Mouse (Mus musculus) spleen, postnatal 14 days (tissue): ENCODE measurements around the gene Gm48552.

Experiments
- DNase-seq, 2 experiments: peaks; one replicate each; pipeline ENCODE4 v3.0.0; 2021 to 2022; ENCODE audit warnings: low spot score in 2 of 2

Gene Gm48552

DNA sequence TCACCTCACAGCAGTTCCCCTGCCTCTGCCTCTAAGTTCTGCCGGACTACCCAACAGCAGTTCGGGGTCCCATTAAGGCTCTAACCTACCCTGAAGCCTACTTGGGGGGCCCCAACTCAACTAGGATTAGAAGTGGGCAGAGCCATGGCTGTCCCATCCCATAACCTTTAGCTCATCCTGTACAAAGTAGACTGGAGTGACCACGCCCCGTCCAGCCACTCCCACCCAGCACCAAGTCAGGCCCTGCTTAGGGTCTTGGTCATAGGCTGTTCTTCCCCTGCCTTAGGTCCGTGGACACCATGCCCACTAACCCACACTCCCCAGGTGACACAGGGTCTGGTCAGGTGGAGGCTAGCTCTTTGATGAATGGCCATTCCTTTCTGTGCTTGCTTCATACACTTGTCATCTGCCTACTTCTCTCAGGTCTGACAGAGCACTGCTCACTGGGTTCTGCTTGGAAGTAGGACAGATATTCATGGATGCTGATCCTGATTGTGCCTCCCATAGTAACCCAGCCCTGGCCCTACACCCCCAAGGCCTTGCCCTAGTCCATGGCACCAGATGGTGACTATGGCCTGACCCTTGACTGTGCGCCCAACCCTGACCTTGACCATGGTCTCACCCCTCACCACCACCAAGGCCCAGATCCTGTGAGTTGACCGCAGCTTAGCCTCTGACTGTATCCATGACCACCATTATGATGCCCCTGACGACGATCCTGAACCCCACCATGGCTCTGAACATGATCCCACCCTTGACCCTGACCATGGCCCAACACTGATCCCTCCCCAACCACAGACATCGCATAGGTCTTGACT is 30.5 kb downstream of the Gm48552 start:
- DNase-seq, result no peak

DNA sequence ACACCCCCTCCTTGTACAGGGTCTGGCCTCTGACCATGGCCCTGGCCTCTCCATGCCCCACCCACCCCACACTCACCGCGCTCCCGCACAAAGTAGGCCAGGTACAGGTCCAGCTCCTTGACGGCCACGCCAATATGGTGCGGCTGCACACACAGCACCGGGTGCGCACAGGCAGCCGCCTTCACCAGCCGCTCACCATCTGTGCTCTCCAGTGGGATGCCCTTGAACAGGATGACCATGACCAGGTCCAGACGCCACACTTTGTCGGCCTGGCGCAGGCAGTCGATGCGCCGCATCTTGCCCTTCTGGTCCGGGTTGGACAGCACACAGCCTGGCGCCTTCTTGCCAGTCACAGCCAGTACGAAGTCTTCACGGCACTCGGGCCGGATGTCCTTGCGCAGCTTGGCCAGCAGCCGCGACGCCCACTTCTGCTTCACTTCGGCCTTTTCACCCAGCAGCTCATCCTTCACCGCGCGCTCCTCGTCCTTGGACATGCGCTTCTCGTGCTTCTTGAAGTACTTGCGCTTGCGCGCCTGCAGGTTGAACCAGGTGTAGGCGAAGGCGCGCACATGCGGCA is 31.5 kb downstream of the Gm48552 start:
- DNase-seq, result no peak

DNA sequence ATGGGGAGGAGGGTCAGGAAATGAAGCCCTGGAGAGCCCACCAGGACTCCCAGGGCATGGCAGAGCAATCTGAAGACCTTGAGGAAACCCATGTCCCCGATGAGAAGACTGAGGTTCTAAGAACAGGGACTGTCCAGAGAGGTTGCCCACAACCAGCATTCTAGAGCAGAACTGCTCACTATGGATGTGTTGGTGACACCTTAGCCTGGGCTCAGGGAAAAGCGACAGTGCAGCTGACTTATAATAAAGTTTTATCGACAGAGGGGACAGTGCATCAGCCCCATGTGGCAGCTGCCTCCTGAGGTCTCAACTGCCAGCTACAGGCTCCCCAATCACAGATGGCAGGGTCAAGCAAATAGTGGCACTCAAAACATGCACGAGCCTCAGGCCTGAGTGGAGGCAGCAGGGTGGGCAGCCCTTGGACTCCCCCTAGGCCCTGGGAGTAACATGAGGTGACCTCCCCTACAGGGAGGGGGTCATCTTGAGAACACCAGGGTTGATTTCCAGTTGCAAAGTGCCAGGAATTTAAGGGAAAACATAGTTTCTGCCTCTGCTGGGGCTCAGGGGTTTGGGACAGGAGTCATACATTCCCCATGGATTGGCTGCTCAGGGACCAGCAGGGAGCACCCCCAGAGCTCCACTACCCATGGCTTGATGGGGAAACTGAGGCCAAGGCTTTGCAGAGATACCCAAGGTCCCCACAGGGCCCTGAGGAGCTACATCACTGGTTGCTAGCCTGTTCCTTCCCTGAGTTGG is 32.4 kb downstream of the Gm48552 start:
- DNase-seq, result peak; percentile 0 to 5

DNA sequence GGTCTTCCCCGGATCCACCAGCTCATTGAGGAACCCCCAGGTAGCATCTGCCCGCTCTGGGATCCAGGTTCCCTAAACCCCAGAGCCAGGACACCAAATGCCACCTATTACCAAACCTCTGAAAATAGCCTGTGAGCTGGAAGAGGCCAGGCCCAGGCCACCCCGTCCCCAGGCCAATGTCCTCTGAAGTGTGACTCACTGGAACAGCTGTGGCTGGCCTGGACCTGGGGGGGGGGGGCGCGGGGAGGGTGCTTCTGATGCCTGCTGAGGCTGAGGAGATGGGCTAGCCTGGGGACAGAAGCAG is 32.9 kb downstream of the Gm48552 start:
- peak in 1 of 2 experiments; percentile 5 for DNase-seq

DNA sequence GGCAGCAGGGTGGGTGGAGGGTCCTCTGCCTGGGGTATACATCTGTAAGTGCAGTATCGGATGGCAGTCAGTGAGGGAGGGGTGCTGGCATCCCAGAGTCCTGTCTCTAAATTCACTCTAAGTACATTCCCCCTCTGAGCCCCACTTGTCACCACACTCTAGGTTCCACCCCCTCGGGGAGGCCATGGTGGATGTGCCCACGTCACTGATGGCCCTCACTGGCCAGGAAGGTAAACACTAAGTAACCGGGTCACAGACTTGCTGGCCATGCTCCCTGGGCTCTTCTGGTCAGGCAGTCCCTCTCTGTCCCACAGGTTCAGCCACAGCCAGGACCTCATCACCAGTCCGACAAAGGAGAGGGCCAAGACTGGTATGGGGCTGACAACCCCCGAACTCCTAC is 33.4 kb downstream of the Gm48552 start:
- peak in 1 of 2 experiments; percentile 1 for DNase-seq

DNA sequence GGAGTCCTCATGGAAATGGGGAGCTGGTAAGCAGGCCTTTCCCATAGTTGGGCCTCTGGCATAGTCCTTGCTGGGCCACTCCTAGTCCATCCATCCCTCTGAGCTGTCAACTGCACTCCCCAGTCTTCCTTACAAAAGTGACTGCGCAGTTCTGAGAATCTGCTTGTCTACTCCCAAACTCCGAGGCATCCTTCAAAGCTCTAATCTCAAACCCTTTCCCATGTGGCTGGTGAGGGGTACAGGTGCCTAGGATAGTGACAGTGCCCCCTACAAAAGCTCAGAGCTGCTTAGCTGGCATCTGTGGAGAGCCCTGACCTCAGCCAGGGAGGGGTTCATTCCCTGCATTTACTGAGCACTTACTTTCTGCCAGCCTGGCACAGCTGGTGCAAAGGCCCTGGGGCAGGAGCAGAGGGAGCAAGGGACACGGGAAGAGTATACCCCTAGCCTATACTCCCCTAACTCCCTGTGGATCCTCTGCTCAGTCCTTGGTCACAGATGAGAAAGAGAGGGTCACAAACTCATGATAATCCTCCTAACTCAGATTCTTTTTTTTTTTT is 33.9 kb downstream of the Gm48552 start:
- DNase-seq, result no peak

DNA sequence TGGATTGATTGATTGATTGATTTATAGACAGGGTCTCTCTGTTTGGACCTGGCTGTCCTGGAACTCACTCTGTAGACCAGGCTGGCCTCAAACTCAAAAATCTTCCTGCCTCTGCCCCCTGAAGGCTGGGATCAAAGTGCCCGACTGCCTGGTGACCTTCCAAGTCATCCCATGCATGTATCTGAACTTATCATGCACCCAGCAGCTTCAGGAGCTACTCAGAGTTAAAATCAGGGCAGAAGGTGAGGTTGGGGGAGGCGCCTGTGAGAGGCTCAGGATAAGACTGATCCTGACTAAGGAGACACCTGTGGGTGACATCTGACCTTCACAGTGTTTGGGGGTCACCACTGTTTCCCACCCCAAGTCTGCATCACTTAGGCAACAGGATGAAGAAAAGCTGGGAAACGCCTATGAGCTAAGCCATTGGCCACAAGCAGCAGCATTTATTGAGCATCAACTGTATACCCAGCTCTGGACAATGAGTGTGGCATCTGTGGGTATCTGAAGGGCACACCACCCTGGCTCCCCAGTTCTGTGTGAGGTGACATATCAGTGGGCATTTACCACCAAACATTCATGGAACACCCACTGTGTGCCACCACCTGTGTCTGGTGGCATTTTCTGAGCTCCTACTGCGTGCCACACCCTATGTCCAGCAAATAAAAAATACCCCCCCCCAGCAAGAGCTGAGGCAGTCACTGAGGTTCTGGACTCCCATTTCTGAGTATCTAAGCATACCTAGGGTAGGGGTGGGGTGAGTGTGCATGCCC is 34.9 kb downstream of the Gm48552 start:
- peak in 1 of 2 experiments; percentile 0 for DNase-seq

DNA sequence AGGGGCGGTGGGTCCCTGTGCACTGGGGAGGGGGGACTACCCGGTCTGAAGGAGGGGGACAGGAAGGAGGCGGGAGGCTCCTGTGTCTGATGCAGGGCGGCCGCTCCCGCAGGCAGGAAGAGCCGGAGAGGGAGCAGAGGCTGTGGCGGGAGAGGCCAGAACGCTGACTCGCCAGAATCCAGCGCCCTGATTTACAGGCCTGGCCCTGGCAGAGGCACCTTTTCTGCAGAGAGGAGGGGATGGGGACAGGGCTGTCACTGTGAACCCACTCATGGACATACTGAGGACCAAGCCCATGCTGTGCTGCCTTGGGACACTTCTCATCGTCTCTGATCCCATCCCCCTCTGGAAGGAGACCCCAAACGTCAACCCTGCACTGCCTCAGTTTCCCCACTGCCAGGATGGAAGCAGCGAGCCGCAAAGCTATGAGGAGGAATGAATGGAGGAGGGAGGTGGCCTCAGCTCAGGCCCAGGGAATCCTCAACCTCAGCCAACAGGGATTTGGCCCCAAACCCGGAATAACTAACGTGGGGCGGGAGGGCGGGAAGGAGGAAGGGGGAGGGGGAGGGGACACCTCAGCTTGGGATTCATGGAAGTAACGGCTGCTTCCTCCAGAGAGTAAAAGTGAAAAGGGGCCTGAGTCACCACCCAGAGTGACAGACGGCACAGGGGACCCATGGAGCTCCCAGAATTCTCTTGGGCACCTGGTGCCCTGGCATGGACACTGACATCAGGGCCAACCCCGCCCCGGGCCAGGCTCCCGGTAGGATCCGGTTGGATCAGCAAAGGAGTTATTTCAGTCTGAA is 35.6 kb downstream of the Gm48552 start:
- DNase-seq, result no peak

DNA sequence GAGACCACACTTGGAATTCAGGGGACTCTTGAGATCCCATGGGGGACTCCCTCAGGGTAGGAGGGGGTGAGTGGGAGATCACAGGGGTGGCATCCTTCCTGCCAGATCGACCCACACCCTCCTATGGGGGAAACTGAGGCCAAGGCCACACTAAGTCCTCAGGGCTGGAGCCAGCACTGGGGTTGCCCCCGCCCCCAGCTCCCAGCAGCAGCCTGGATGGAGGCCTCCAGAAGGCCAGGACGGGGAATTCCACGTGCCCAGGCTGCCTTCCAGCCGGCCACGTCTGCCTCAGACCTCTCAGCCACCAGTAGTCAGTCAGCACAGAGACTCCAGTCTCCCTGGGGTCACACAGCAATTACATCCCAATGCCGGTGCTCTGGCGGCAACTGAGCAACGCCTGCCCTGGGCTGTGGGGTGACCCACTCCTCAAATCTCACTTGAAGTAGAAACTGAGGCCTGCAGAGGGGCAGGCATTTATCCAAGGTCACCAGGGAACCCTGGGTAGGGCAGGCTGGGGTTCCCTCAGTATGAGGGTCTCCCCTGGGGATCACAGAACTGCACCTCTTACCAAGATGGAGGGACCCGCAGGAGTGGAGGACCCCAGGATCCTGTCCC is 36.5 kb downstream of the Gm48552 start:
- DNase-seq, result peak in 1 of 2 experiments; percentile 6

DNA sequence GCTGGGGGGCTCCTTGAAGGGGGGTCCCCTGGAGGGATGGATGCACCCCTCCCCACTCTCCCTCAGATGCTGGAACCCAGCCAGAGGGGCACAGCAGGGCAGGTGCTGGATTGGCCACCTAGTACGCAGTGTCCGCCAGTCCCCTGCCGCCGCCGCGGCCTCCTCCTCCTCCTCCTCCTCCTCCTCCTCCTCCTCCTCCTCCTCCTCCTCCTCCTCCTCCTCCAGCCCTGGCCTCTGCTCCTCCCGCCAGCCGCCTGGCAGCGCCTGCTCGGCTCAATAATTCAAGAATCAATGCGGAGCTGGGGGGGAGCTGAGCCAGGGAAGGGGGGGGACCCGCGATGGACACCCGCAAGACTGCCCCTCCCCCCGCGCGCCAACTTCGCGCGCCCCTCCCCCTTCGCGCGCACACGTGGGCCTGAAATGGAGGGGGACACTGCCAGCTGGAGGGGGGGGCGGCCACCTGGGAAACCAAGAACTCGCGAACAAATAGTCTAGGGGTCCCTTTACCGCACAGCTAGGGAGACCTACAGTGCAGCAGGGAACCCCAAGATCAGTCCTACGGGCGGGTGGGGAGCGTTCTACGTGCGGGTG is 37.4 kb downstream of the Gm48552 start:
- DNase-seq, result no peak

DNA sequence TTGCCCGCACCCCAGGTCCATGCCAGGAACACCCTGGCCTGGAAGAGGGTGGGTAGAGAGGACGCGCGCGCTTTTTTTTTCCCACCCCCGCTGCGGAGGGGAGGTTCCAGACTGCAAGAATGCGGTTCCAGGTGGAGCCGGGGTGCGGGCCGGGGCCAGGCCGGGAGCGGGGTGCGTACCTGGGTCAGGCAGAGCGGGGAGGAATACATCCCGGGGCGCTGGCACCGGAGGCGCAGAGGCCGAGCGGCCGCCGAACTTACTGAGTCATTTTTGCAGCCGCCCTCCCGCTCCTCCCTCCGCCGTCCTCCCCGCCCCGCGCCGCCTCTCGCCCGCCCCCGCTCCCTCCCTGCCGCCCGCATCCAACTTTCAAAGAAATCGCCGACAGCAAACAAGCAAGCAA is 38.1 kb downstream of the Gm48552 start:
- peak in 1 of 2 experiments; percentile 18 for DNase-seq

DNA sequence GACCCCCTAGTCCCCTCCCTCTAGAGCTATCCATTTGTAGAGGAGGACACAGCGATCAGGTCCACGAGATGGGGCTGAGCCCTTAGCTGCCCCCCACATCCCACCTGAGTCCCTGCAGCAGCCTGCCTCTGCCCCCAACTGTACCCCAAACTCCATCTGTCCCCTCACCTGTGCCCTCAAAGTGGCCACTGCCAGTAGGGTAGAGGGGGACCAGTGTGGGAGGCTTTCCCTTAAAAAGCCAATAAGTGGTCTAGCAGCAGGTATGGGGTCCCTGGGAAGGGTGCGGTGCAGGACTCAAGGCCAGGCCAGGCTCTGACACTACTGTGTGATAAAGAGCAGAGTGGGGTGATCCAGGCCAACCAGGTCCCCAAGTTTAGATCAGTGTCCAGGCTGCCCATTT is 38.5 kb downstream of the Gm48552 start:
- DNase-seq, result no peak

DNA sequence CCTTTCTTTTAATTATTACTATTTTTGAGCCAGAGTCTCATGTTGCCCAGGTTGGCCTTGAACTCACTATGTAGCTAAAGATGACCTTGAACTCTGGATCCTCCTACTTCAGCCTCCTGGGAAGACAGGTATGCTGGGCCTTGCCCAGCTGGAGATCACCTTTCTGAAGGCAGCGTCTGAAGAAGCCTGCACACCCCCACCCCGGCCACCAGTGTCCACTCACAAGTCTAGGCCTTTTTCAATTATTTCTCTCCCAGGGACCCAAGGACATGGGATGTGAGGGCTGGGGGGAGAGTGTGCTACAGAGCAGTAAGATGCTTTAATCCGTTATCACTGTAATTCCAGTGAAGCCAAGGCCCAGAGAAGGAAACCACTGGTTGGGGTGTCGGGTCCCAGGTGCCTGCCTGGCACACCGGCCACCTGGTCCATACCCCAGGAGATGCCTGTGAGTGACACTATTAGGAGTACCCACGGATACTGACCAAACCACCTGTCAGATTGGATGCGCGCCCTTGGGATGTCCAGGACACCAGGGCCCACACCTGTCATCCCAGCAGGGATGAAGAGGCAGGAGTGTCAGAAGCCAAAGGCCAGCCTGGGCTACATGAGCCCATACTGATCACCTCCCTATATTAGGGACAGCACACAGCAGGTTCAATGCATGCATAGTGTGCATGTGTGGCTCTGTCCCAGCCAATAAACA is 39.1 kb downstream of the Gm48552 start:
- DNase-seq, result no peak

DNA sequence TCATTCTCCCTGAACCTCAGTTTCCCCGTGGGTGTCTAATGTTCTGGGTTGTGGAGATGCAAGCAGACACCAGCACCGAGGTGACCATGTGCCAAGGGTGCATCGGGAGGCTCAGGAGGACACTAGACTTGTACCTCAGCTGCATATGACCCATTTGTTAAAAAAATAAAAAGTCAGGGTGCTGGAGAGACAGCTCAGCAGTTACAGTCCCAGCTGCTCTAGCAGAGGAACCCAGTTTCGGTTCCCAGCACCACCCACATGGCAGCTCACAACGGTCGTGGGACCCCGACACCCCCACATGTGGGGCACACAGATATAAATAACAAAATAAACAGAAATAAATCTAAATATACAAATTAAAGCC is 39.7 kb downstream of the Gm48552 start:
- DNase-seq, result no peak

DNA sequence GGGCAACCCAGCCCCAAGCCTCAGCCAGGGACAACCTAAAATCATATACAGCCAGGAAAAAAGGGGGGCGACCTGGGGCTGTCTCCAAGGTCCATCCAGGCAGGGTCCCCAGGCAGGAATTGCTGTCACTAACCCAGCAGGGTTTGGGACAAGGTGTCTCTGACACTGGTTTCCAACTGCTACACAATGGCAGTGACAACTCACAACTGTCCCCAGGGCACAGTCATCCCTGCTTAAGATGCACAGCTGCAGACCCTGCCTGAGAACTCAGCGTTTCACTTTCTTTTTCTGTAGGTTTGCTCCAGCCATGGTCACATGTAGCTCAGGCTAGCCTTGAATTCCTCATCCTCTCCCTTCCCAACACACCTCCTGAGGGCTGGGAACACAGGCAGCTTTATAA is 40.3 kb downstream of the Gm48552 start:
- DNase-seq, result no peak

DNA sequence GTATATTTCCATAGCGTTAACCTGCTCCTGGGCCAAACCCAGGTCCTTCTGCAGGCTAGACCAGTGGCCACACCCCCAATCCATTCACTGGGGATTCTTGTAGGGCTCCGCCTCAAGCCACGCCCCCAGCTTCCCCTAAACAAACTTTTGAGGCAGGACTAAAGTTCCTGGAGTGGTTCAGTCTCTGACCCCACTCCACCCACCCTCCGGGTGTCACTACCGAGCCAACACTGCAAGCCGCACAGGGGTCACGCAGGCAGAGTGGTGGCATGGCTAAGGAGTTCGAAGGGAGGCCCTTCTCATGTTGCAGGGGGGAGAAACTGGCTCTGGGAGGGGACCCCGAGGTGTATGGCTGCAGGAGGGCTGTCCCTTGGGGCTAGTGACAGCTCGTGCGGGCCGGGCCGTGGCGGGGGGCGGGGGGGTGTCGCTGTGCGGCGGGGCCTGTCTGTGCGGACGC is 40.8 kb downstream of the Gm48552 start:
- DNase-seq, result peak; percentile 67 to 73

DNA sequence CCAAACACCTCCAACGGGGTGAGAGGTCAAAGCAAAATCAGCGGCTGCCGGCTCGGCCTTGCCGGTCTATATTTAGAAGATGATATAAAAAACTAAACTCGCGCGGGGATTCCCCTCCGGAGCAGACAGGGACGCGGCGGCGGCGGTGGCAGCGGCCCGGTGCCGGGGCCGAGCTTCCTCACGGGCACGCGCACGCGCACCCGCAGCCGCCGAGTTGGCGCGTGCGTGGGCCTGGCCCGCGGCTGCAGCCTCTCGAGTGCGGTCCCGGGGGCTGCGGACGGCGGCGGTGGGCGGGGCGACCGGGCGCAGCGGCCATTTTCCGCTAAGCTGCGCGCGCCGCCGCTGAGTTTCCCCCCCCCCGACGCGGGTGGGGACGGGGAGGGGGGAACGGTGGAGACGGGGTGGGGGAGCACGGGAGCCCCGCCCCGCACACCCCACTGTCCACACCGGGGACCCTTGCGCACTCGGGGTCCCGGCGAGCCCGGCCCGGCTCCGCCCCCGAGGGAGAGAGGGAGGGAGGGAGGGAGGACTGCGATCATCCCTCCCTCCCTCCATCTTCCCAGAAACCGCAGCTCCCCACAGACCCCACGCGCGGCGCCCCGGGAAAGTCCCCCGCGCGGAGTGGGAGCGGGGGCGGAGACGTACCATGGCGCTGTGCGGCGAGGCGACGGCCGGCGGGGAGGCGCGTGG is 41.5 kb downstream of the Gm48552 start:
- DNase-seq, result peak; percentile 54 to 71

DNA sequence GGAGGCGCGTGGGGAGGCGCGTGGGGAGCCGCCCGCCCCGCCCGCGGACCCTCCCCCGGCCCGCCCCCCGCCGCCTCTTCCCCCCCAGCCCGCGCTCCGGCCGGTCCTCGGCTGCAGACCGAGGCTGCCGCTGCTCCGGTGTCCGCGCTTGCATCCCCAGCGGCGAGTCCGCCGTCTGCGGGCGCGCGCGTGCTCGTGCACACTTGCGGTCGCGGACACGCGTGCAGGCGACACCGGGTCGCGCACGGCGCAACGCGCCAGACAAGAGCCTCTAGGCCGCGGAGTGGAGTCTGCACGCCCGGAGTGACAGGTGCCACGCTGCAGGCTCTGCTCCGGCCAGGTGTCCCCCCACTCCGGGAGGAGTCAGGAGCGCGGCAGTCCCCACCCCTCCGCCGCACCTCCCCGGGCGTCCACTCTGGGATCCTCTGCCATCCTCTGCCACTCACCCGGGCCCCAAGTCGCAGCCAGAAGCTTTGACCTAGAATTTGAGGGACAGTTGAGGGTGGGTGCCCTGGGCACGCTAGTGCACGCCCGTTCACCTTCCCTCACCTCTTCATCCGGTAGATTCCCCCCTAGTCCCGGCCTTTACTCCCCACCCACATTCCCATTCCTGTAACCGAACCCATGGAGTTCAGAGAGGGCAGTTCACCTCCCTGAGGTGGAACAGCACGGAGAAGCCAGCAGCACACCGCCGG is 42.2 kb downstream of the Gm48552 start:
- DNase-seq, result peak in 1 of 2 experiments; percentile 15
